Mouse (Mus musculus): ENCODE data around the gene Tead1.

The Tead1 gene

GRCm38 (mm10) chr7:112685993-112686392, 6.9 kb downstream of the Tead1 start:
- no peak for DNase-seq (ENCODE audit: low read depth in 2 of 2, low spot score in 2 of 2)

GRCm38 (mm10) chr7:112686586-112686985, 7.5 kb downstream of the Tead1 start:
- DNase-seq (ENCODE audit: low read depth in 2 of 2, low spot score in 2 of 2), result no peak

GRCm38 (mm10) chr7:112688425-112689001, 9.4 kb downstream of the Tead1 start:
- no peak for DNase-seq (ENCODE audit: low read depth in 2 of 2, low spot score in 2 of 2)

- no peak for DNase-seq (ENCODE audit: low read depth in 2 of 2, low spot score in 2 of 2)
Observed at GRCm38 (mm10) chr7:112690836-112691781, 12.0 kb downstream of the Tead1 start.

GRCm38 (mm10) chr7:112693566-112693965, 14.4 kb downstream of the Tead1 start:
- DNase-seq (ENCODE audit: low read depth in 2 of 2, low spot score in 2 of 2), result no peak

- no peak for DNase-seq (ENCODE audit: low read depth in 2 of 2, low spot score in 2 of 2)
Observed at GRCm38 (mm10) chr7:112696777-112697161, 17.7 kb downstream of the Tead1 start.

- no peak for DNase-seq (ENCODE audit: low read depth in 2 of 2, low spot score in 2 of 2)
Observed at GRCm38 (mm10) chr7:112697162-112697841, 18.2 kb downstream of the Tead1 start.

GRCm38 (mm10) chr7:112700082-112700481, 21.0 kb downstream of the Tead1 start:
- DNase-seq (ENCODE audit: low read depth in 2 of 2, low spot score in 2 of 2), result no peak

- DNase-seq (ENCODE audit: low read depth in 2 of 2, low spot score in 2 of 2), result no peak
Observed at GRCm38 (mm10) chr7:112703341-112703740, 24.2 kb downstream of the Tead1 start.

- DNase-seq (ENCODE audit: low read depth in 2 of 2, low spot score in 2 of 2), result no peak
Observed at GRCm38 (mm10) chr7:112705870-112706269, 26.8 kb downstream of the Tead1 start.

- no peak for DNase-seq (ENCODE audit: low read depth in 2 of 2, low spot score in 2 of 2)
Observed at GRCm38 (mm10) chr7:112706756-112707155, 27.6 kb downstream of the Tead1 start.

GRCm38 (mm10) chr7:112710409-112711107, 31.4 kb downstream of the Tead1 start:
- DNase-seq (ENCODE audit: low read depth in 2 of 2, low spot score in 2 of 2), result no peak

- no peak for DNase-seq (ENCODE audit: low read depth in 2 of 2, low spot score in 2 of 2)
Observed at GRCm38 (mm10) chr7:112711977-112712376, 32.9 kb downstream of the Tead1 start.

- no peak for DNase-seq (ENCODE audit: low read depth in 2 of 2, low spot score in 2 of 2)
Observed at GRCm38 (mm10) chr7:112713509-112713908, 34.4 kb downstream of the Tead1 start.

GRCm38 (mm10) chr7:112714783-112715182, 35.7 kb downstream of the Tead1 start:
- DNase-seq (ENCODE audit: low read depth in 2 of 2, low spot score in 2 of 2), result no peak

- DNase-seq (ENCODE audit: low read depth in 2 of 2, low spot score in 2 of 2), result no peak
Observed at GRCm38 (mm10) chr7:112716701-112717100, 37.6 kb downstream of the Tead1 start.

GRCm38 (mm10) chr7:112717676-112718075, 38.6 kb downstream of the Tead1 start:
- no peak for DNase-seq (ENCODE audit: low read depth in 2 of 2, low spot score in 2 of 2)

GRCm38 (mm10) chr7:112719394-112720142, 40.5 kb downstream of the Tead1 start:
- no peak for DNase-seq (ENCODE audit: low read depth in 2 of 2, low spot score in 2 of 2)

- DNase-seq (ENCODE audit: low read depth in 2 of 2, low spot score in 2 of 2), result no peak
Observed at GRCm38 (mm10) chr7:112720143-112720988, 41.2 kb downstream of the Tead1 start.

GRCm38 (mm10) chr7:112720989-112721337, 41.8 kb downstream of the Tead1 start:
- no peak for DNase-seq (ENCODE audit: low read depth in 2 of 2, low spot score in 2 of 2)

All from CD8-positive naive resting alpha-beta T cell, adult 2 months (primary cell).